Mouse (Mus musculus): ENCODE data around the gene Cyp4f18. TPM values are rescaled to one million over a fixed set of nuclear protein-coding genes. Genes with fewer than 3 reads are reported as not detected.

Cyp4f18 gene
- polyA plus RNA-seq, 1 experiment, result 0.09 TPM

DNA sequence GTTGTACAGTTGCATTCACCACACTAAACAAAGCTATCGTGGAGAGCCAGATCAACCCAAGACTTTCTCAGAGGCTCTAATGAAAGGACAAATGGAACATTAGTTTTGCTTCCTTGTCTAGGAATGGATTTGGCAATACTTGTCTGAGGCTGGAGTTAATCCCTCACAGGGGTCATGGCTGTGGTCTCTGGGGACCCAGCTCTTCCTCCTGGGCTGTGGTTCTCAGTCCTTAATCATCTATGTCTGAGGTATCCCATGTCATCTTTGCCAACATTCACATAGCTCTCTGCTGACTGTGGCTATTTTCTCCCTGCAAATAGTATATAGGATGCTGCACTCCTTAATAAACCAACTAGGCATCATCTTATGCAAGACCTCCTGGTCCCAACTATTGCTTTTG lies 67.7 kb downstream of the Cyp4f18 start:
- H3K4me3 ChIP-seq (ENCODE audit: control insufficient read depth, low read depth, low read length), result no peak overlapping the region
- H3K4me1 ChIP-seq (ENCODE audit: control insufficient read depth, insufficient read depth, low read length), result no peaks in the 10 kb centered on the region
- no peak overlapping the region for H3K27ac ChIP-seq (ENCODE audit: control insufficient read depth, insufficient read depth, low read depth, low read length)
- no peaks in the 10 kb centered on the region for H3K27me3 ChIP-seq (ENCODE audit: control insufficient read depth, insufficient read depth, low read length)
- no peak for TF ChIP-seq POLR2A (IDR thresholded peaks at IDR 0.05; ENCODE audit: control insufficient read depth, low read depth, low read length)
- no peak for TF ChIP-seq CTCF (IDR thresholded peaks at IDR 0.05; ENCODE audit: control insufficient read depth, insufficient read depth, insufficient replicate concordance, low read depth, low read length)
- no peaks in the 10 kb centered on the region for H3K36me3 ChIP-seq (ENCODE audit: control insufficient read depth, insufficient read depth, low read length)

DNA sequence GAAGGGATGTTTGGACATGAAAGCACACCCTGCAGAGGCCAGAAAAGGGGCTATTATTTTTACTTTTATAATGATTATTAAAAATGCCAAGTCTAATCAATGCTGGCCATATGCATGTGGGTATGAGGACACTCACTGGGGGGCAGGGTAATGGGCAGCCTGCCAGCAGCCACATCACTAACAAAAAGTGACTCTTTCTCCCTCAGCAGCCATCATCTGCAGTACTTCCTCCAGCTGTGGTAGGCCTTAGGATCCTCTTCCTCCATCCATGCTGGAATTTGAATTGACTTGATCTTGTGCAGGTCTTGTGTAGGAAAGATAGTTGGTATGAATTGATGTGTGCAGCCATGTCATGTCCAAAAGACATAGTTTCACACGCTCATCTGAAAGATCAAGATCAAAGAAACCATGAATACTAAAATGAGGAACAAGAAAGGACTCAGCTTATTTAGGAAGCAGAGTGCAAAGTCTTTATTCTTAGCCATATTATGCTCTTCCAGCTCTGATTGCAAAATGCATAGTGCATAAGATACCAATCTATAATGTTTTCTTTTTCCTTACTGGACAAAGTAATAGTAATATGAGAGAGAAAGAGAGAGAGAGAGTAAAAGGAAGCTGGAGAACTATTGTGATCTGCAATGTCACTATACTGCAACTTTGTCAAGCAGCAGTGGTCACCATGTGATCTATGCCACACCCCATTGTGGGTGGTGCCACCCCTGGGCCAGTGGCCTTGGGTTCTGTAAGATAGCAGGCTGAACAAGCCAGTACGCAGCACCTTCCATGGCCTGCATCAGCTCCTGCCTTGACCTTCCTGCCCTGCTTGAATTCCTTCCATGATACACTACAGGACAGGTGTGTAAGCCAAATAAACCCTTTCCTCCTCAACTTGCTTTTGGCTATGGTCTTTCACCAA lies 68.9 kb downstream of the Cyp4f18 start:
- no peaks in the 10 kb centered on the region for H3K36me3 ChIP-seq (ENCODE audit: control insufficient read depth, insufficient read depth, low read length)
- H3K27me3 ChIP-seq (ENCODE audit: control insufficient read depth, insufficient read depth, low read length), result no peaks in the 10 kb centered on the region
- TF ChIP-seq CTCF (IDR thresholded peaks at IDR 0.05; ENCODE audit: control insufficient read depth, insufficient read depth, insufficient replicate concordance, low read depth, low read length) (no peak), POLR2A (IDR thresholded peaks at IDR 0.05; ENCODE audit: control insufficient read depth, low read depth, low read length) (no peak)
- no peak overlapping the region for H3K4me3 ChIP-seq (ENCODE audit: control insufficient read depth, low read depth, low read length)
- H3K27ac ChIP-seq (ENCODE audit: control insufficient read depth, insufficient read depth, low read depth, low read length), result no peak overlapping the region
- H3K4me1 ChIP-seq (ENCODE audit: control insufficient read depth, insufficient read depth, low read length), result no peaks in the 10 kb centered on the region

Other genes starting within 250 kb of the Cyp4f18 start
- 0.25 and 0.29 TPM in 2 replicates for gene Zfp709, start 127.6 kb downstream of the Cyp4f18 start, polyA plus RNA-seq (2012; rRNA removed)
- gene Zfp882, start 101.0 kb downstream of the Cyp4f18 start, polyA plus RNA-seq (2012; rRNA removed), result 0.25 and 0.28 TPM in 2 replicates
- 1.6 and 2.5 TPM in 2 replicates for gene Zfp617, start 101.0 kb downstream of the Cyp4f18 start, polyA plus RNA-seq (2012; rRNA removed)
- 3.4 TPM in 2 replicates for gene Zfp961, start 58.6 kb downstream of the Cyp4f18 start, polyA plus RNA-seq (2012; rRNA removed)
- not detected in 2 replicates for gene Olfr372, start 31.6 kb upstream of the Cyp4f18 start, polyA plus RNA-seq (2012; rRNA removed)
- not detected in 2 replicates for gene Olfr373, start 73.6 kb upstream of the Cyp4f18 start, polyA plus RNA-seq (2012; rRNA removed)
- gene Olfr374, start 97.4 kb upstream of the Cyp4f18 start, polyA plus RNA-seq (2012; rRNA removed), result not detected in 2 replicates
- gene Tpm4, start 125.3 kb upstream of the Cyp4f18 start, polyA plus RNA-seq (2012; rRNA removed), result 4.6 and 5.5 TPM in 2 replicates
- 33.7 and 44.0 TPM in 2 replicates for gene Rab8a, start 151.6 kb upstream of the Cyp4f18 start, polyA plus RNA-seq (2012; rRNA removed)
- 0.31 and 0.65 TPM in 2 replicates for gene Hsh2d, start 180.0 kb upstream of the Cyp4f18 start, polyA plus RNA-seq (2012; rRNA removed)
- 0.05 and 0.48 TPM in 2 replicates for gene Cib3, start 203.2 kb upstream of the Cyp4f18 start, polyA plus RNA-seq (2012; rRNA removed)
- not detected in 2 replicates for gene Gm11034, start 204.0 kb upstream of the Cyp4f18 start, polyA plus RNA-seq (2012; rRNA removed)
- gene Fam32a, start 210.1 kb upstream of the Cyp4f18 start, polyA plus RNA-seq (2012; rRNA removed), result 14.5 and 15.4 TPM in 2 replicates
- 405 and 422 TPM in 2 replicates for gene Ap1m1, start 230.4 kb upstream of the Cyp4f18 start, polyA plus RNA-seq (2012; rRNA removed)